Mouse (Mus musculus) liver, adult 2 months (tissue): ENCODE measurements around the gene Rfxap.

Experiments used
- CTCF ChIP-seq: fragments of 200-500 bp; IDR thresholded peaks from 2 replicates; pipeline ENCODE4 v1.5.1; 2011; ENCODE audit warnings: low read depth, low read length, control low read depth
- POLR2A ChIP-seq: fragments of 200-500 bp; IDR thresholded peaks from 2 replicates; pipeline ENCODE4 v1.6.1; 2011; ENCODE audit warnings: low read length, control low read depth; ENCODE audit not compliant: insufficient read depth; ENCODE audit errors: extremely low read depth

DNA sequence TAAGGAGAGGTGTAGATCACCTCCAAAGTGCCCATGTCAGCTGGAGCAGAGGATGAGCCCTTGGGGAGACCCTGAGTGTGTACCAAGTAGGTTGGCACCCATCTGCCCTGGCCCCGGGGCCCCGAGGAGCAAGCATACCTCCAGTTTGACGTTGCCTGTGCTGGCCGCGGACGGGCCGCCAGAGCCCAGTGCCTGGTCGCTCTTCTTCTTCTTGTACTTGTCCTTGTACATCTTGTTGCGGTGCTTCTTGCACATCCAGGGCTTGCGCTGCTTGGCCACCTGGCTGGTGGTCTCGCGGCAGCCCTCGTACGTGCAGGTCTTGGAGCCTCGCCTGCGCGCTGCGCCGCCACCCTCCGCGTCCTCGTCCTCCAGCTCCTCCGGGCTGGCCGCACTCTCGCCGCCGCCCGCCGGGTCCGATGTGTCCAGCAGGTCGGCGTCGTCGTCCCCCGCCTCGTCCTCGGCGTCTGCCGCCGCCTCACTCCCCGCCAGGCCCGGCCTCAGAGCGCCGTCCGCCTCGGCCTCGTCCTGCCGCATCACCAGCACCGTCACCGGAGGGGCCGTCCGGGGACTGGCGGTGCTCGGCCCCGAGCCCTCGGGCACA is 430 bp downstream of the Rfxap start:
- TF ChIP-seq CTCF = no peak
- no peak for TF ChIP-seq POLR2A
